Mouse (Mus musculus) limb, embryonic 14.5 days (tissue): ENCODE data around the gene Phtf2. TPM values are rescaled to one million over a fixed set of nuclear protein-coding genes. Genes with fewer than 3 reads are reported as not detected.
A peak's percentile ranks its signal among the peaks of the same experiment; 100 is the strongest.

ENCODE experiments used
- ATAC-seq: fragments of 200-750 bp; cut with Nextera tagmentation; 2 replicates; pipeline ENCODE4 v1.8.0; 2017; ENCODE audit warnings: low read depth, moderate number of reproducible peaks, moderate TSS enrichment; ENCODE audit not compliant: low FRiP score
- DNase-seq: peaks from one replicate; pipeline ENCODE4 v3.0.0-alpha.2; 2015; ENCODE audit warnings: low spot score
- H3K27ac ChIP-seq: fragments of 300-500 bp; sonication (generic); replicated peaks from 2 replicates; pipeline ENCODE4 v1.5.1; 2014; ENCODE audit warnings: low read depth, mild to moderate bottlenecking, low read length, moderate library complexity, mixed read lengths
- H3K27me3 ChIP-seq: fragments of 300-500 bp; sonication (generic); 2 replicates; pipeline ENCODE4 v1.6.1; 2014; ENCODE audit warnings: low read length, mixed read lengths; ENCODE audit not compliant: control insufficient read depth, insufficient read depth
- H3K36me3 ChIP-seq: fragments of 300-500 bp; sonication (generic); 2 replicates; pipeline ENCODE4 v1.6.1; 2014; ENCODE audit warnings: mild to moderate bottlenecking, low read length, moderate library complexity, mixed read lengths; ENCODE audit not compliant: control insufficient read depth, insufficient read depth
- H3K4me1 ChIP-seq: fragments of 300-500 bp; sonication (generic); 2 replicates; pipeline ENCODE4 v1.6.1; 2014; ENCODE audit warnings: antibody characterized with exemption, low read length, mixed read lengths; ENCODE audit not compliant: control insufficient read depth, insufficient read depth
- H3K4me2 ChIP-seq: fragments of 300-500 bp; sonication (generic); replicated peaks from 2 replicates; pipeline ENCODE4 v1.6.1; 2014; ENCODE audit warnings: low read depth, mild to moderate bottlenecking, low read length, moderate library complexity; ENCODE audit not compliant: severe bottlenecking
- H3K4me3 ChIP-seq: fragments of 300-500 bp; sonication (generic); replicated peaks from 2 replicates; pipeline ENCODE4 v1.5.1; 2014; ENCODE audit warnings: low read length
- H3K9ac ChIP-seq: fragments of 300-500 bp; sonication (generic); 2 replicates; pipeline ENCODE4 v1.6.1; 2014; ENCODE audit warnings: mild to moderate bottlenecking, low read depth, low read length, moderate library complexity; ENCODE audit not compliant: severe bottlenecking
- H3K9me3 ChIP-seq: fragments of 300-500 bp; sonication (generic); 2 replicates; pipeline ENCODE4 v1.6.1; 2016; ENCODE audit warnings: low read length; ENCODE audit not compliant: control insufficient read depth
- POLR2A ChIP-seq: fragments of 200-500 bp; IDR thresholded peaks from 2 replicates; pipeline ENCODE4 v1.8.0; 2012; ENCODE audit warnings: inconsistent platforms, mild to moderate bottlenecking, moderate library complexity, borderline replicate concordance; ENCODE audit not compliant: insufficient read depth, insufficient read length; ENCODE audit errors: extremely low read depth
- WGBS: fragments of 180-500 bp; shearing (Covaris S2); extraction: QIAGEN DNeasy Blood & Tissue Kit; methylation state at CpG from one replicate; pipeline ENCODE4 v1.1.7; 2014; 5-methylcytosine and 5-hydroxymethylcytosine counted together
- polyA plus RNA-seq, 2 experiments: library from polyadenylated mRNA; depleted of rRNA in 1 of 2; stranded (reverse) in 1 of 2; unstranded in 1 of 2; fragments of >200 nt; fragmentation: Nextera tagmentation in 1 of 2; extraction: Ambion mirVana in 1 of 2; gene quantifications; 2 replicates each; pipeline versions ENCODE4 v1.2.1 to v1.2.3; 2012 to 2014

The Phtf2 gene
- polyA plus RNA-seq, 2 experiments, result 8.6 to 14.9 TPM

DNA sequence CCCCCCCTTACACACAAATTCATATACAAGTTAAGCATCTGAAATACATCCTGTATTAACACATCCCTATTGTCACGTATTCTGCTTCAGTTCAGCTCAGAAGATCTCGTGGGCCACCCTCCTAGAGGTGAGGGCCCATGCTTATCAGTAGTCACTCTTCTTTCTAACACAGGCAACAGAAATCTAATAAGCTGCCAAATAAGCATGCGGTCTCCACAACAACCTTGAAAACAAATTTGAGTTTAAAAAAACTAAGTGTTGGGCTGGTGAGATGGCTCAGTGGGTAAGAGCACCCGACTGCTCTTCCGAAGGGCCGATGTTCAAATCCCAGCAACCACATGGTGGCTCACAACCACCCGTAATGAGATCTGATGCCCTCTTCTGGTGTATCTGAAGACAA, 24.3 kb upstream of the Phtf2 start:
- H3K4me2 ChIP-seq, result no peak overlapping the region
- no peaks in the 10 kb centered on the region for H3K9me3 ChIP-seq
- TF ChIP-seq POLR2A, result no peak
- DNase-seq (no peak), ATAC-seq (no peak)
- peaks cover 29% of the 10 kb centered on the region for H3K36me3 ChIP-seq
- no peak overlapping the region for H3K9ac ChIP-seq
- no peaks in the 10 kb centered on the region for H3K27me3 ChIP-seq
- H3K4me1 ChIP-seq, result no peaks in the 10 kb centered on the region
- no peak overlapping the region for H3K4me3 ChIP-seq
- 93% methylated on average over 7 of the region's 7 CpGs for WGBS
- H3K27ac ChIP-seq, result no peak overlapping the region

DNA sequence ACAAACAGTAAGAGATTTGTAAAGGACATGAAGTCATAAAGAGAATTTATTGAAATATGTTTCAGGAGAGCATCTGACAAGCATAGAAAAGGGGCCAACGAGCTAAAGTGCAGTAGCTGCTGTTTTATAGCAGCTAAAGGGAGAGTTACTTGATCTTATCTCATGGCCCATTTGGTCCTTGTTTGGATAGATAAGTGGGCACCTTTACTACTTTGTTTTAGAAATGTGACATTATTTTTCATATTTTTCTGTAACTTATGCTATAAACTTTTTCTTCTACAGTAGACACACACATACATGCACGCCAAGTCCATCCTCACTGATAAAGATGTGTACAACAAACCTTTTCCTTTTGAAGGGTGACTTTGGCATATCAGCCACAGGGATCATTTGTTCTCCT, 23.5 kb upstream of the Phtf2 start:
- H3K4me3 ChIP-seq, result no peak overlapping the region
- H3K9ac ChIP-seq, result no peak overlapping the region
- H3K4me1 ChIP-seq, result no peaks in the 10 kb centered on the region
- ATAC-seq (no peak), DNase-seq (no peak)
- no peak overlapping the region for H3K27ac ChIP-seq
- no peaks in the 10 kb centered on the region for H3K9me3 ChIP-seq
- no peak for TF ChIP-seq POLR2A
- H3K27me3 ChIP-seq, result no peaks in the 10 kb centered on the region
- no peak overlapping the region for H3K4me2 ChIP-seq
- H3K36me3 ChIP-seq, result peaks cover 34% of the 10 kb centered on the region
- WGBS, result 69% methylated on average over 2 of the region's 2 CpGs

DNA sequence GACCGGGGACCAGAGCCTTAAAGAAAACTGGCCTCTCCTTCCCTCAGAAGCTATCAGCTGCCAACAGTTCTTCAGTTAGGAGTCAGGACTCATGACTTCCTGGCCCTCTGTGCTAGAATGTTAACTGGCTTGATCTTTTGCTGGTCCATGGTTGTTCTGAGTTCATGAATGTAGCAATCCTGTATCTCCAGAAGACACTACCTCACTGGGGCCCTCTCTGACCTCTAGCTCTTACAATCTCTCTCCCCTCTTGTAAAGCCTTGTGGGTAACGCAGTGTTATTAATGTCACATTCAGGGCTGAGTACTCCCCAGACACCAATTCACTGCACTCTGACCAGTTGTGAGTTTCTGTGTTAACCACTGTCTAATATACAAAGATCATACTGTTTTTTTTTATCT, 22.7 kb upstream of the Phtf2 start:
- H3K9ac ChIP-seq, result no peak overlapping the region
- no peaks in the 10 kb centered on the region for H3K9me3 ChIP-seq
- no peak overlapping the region for H3K27ac ChIP-seq
- DNase-seq, result no peak
- no peaks in the 10 kb centered on the region for H3K4me1 ChIP-seq
- H3K4me2 ChIP-seq, result no peak overlapping the region
- H3K4me3 ChIP-seq, result no peak overlapping the region
- no peaks in the 10 kb centered on the region for H3K27me3 ChIP-seq
- 86% methylated on average over 2 of the region's 2 CpGs for whole genome bisulfite sequencing
- no peak for TF ChIP-seq POLR2A
- peaks cover 37% of the 10 kb centered on the region for H3K36me3 ChIP-seq
- no peak for ATAC-seq

DNA sequence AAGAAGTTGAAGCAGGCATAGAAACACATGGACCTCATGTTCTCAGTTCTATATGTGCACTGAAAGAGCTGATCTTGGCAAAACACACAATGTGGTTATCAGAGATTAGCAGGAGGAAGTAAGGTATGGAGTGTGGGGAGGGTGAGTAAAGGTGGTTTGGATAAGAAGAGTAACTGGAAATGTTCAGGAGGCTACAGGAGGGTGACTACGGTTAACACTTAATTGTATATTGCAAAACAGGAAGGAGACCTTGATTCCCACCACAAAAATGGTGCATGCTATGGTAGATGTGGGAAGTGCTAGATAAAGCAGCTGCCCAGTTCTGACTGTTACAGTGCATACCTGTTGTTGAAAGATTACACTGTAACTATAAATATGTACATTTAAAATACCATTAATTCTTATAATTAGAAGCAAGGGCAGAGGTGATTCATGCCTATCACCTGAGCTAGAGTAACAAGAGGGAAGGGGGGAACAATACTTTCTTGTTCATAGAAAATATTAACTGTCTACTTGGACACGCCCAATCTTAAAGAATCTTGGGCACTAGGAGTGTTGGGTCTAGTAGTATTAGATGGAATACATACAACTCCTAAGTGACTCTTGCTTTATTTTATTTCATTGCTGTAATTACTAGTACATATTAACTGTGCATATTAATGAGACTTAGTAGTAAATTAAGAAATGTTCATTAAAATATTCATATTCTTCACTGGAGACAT, 15.7 kb upstream of the Phtf2 start:
- Histone ChIP-seq H3K4me2 (no peak overlapping the region), H3K36me3 (peaks cover 41% of the 10 kb centered on the region), H3K4me3 (no peak overlapping the region), H3K27me3 (no peaks in the 10 kb centered on the region), H3K9ac (no peak overlapping the region), H3K9me3 (no peaks in the 10 kb centered on the region), H3K27ac (no peak overlapping the region), H3K4me1 (no peaks in the 10 kb centered on the region)
- WGBS, result 94% methylated on average over 2 of the region's 2 CpGs
- ATAC-seq, result no peak
- TF ChIP-seq POLR2A, result no peak
- no peak for DNase-seq

DNA sequence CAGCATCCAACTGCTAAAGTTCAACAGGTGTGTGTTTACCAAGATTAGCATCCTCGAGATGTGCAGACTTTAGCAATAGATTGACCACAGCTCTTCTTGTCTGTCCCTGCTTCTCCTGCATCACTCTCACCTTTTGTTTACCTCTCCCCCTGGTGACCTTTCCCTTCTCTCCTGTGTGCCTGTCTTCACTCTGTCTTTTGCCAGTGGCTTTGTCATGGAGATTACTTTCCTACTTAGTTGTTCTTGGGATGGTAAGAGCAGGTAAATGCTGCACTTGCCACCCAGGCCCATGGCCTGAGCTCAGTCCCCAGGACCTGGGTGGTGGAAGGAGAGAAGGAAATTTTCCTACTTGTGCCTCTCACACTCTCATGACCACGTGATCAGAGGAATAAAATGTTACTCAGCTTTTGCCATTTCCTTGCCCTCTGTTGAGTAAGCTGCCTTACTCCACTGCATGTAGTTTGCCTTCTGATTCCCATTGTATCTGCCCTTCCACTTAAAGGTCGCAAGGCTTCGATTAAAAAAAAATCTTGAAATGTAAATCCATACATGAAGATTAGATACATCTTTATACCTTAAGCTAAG, 2.2 kb upstream of the Phtf2 start:
- DNase-seq (no peak), ATAC-seq (no peak)
- TF ChIP-seq POLR2A, result no peak
- 78% methylated on average over 4 of the region's 4 CpGs for WGBS
- 0 out of 2 replicates have a peak overlapping the region, but pooled peaks have one; percentile 74 for H3K4me2 ChIP-seq
- H3K4me3 ChIP-seq, result no peak overlapping the region
- H3K27ac ChIP-seq, result no peak overlapping the region
- H3K9ac ChIP-seq, result no peak overlapping the region
- H3K36me3 ChIP-seq, result peaks cover 5% of the 10 kb centered on the region
- H3K27me3 ChIP-seq, result no peaks in the 10 kb centered on the region
- H3K4me1 ChIP-seq, result peaks cover 19% of the 10 kb centered on the region
- H3K9me3 ChIP-seq, result no peaks in the 10 kb centered on the region
